Mouse (Mus musculus) Muller cell, postnatal 12 days (primary cell): ENCODE data around the gene Ddx54.
A peak's percentile ranks its signal among the peaks of the same experiment; 100 is the strongest.

Source experiments
- DNase-seq: peaks from one replicate; pipeline ENCODE4 v3.0.0-alpha.2; 2015; ENCODE audit errors: inconsistent ontology term

The Ddx54 gene

GRCm38 (mm10) chr5:120609246-120609775, 3.2 kb upstream of the Ddx54 start:
- DNase-seq, result no peak

DNA sequence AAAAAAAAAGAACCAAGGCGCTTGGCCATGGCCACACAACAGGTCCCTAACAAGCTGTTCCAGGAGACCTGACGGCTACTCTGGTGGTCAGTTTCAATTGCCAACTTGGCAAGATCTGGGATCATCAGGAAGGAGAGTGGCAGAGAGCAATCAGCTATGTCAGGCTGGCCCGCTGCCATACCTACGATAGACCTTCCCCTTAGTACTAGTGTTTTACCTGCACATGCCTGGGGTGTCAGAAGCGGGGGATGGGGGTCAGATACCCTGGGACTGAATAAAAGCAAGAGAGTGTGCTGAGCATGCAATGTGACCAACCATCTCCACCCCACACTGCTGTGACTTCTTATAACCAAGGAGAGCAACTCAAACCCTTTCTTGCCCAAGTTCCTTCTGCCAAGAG, 1.6 kb upstream of the Ddx54 start:
- no peak for DNase-seq

GRCm38 (mm10) chr5:120611416-120611815, 1.1 kb upstream of the Ddx54 start:
- no peak for DNase-seq

DNA sequence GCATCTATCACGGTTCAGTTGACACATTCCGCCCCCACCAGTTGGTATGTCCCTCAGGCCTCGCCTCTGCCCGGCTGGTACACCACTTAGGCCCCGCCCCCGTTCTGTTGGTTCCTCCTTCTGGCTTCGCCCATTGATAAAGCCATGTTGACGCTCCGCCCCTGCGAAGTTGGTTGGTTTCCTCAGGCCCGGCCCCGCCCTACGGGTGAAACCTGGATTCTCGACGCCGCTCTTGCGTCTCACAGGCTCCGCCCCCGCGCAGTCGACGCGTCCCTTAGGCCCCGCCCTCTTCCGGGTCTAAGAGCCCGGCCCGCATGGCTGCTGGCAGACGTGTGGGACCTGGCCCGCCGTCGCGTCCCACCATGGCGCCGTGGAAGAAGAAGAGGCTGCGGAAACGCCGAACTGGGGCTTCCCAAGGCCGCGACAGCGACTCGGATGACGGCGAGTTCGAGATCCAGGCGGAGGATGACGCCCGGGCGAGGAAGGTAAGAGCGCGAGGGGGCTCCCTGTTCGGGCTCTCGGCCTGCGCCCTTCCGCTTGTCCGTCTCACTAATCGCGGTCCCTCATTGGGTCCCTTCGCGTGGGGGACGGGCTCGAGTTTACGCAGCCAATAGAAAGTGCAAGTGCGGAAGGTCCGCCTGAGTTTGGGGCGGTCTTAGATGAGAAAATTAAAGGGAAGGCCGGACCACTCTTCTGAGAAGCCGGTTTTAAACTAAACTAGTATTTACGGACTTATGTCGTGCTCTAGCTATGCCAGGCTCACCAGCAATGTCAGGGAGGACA, 474 bp downstream of the Ddx54 start:
- peak; percentile 100 for DNase-seq

DNA sequence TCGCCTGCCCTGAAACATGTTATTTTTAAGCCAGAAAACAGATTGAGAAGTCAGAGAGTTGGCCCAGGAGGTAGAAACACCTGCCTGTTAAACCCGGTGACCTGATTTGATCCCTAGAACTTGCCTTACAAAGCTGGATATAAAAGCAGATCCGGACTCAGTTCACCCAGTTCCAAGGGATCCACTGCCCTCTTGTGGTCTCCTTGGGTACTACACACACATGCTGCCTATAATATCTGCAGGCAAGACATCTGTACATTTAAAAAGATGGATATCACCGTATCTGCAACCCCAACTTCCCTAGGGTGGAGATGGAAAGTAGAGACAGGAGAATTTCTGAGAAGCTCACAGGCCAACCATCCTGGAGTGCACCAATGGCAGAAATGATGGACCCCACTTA, 3.4 kb downstream of the Ddx54 start:
- no peak for DNase-seq

- no peak for DNase-seq
These were observed 6.2 kb downstream of the Ddx54 start for GRCm38 (mm10) chr5:120618778-120619177.

GRCm38 (mm10) chr5:120619201-120619600, 6.7 kb downstream of the Ddx54 start:
- no peak for DNase-seq

GRCm38 (mm10) chr5:120620375-120621077, 8.0 kb downstream of the Ddx54 start:
- DNase-seq, result peak; percentile 77

GRCm38 (mm10) chr5:120621078-120621765, 8.7 kb downstream of the Ddx54 start:
- no peak for DNase-seq

- no peak for DNase-seq
These were observed 9.3 kb downstream of the Ddx54 start for GRCm38 (mm10) chr5:120621846-120622197.

DNA sequence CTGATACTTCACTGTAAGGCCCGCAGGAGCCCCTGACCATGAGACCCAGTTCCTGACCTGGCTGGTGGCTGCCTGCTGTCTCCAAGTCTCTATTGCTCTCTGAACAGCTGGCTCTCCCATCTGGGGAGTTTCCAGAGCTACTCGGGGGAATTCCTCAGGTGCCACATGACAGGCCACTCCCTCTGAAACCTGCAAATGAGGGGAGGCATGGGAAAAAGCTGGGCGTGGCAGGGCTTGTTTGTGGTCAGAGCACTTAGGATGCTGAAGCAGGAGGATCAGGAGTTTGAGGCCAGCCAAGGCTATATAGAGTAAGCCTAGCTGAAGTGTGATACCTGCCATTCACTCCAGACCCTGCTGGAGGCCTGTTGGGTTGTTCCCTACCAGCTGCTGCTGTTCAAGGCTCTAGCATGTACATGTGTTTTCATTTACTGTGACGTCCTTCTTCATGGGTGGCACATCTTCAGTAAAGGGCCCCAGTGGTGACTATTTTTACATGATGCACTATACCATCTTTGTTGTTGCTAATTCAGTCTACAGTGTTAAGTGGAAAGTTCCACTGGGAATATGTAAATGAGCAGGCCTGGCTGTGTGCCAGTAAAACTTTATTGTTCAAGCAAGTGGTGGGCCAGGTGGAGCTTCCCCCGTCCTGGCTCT, 9.8 kb downstream of the Ddx54 start:
- no peak for DNase-seq

DNA sequence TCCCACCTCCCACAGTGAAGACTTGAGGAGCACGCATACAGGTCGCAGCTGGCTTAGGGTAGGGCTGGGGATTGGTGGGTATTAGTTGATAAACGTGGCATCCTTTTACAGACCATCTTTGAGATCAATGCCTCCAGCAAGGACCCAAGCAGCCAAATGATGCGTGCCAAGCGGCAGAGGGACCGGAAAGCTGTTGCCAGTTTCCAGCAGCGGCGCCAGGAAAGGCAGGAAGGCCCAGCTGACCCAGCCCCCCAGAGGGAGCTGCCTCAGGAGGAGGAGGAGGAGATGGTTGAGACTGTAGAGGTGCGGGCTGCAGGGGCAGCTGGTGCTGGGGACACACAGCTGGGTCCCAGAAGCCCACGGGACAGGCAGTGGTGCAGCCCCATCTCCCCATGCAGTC, 11.9 kb downstream of the Ddx54 start:
- DNase-seq, result no peak

- DNase-seq, result peak; percentile 45
These were observed 13.9 kb downstream of the Ddx54 start for GRCm38 (mm10) chr5:120626399-120626798.

DNA sequence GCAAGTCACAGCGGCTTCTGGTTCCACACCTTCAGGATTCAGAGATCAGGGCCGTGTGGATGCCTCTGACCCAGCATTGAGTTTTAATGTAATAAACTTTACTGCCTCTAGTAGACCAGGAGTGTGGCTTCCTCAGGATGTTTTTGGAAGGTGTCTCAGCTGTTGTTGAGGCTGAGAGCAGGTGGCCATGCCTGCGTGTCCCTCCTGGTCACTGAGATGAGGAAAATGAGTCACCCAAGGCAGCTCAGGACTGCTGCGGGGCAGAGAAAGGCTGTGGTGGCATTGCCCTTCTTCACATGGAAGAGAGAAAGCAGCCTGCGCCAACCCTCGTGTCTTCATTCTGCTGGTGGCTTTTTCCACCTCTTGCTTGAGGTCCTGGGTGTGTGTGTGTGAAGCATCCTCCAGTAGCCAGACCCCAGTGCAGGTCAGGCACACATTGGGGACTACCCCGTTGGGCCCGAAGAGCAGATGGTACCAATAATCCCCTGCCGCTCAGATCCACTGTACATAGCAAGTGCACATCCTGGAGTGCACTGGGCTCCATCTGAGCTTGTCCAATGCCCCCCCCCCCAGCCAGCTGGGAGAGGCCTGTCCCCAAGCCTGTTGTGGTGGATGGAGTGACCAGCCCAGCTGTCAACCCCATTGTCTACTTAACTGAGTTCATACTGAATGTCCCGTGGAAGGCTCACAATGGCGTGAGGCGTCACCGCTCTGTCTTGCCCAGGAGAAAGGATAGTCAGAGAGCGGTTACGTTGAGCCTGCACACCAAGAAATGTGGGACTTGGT, 15.2 kb downstream of the Ddx54 start:
- DNase-seq, result no peak

GRCm38 (mm10) chr5:120628624-120629023, 16.1 kb downstream of the Ddx54 start:
- DNase-seq, result no peak

DNA sequence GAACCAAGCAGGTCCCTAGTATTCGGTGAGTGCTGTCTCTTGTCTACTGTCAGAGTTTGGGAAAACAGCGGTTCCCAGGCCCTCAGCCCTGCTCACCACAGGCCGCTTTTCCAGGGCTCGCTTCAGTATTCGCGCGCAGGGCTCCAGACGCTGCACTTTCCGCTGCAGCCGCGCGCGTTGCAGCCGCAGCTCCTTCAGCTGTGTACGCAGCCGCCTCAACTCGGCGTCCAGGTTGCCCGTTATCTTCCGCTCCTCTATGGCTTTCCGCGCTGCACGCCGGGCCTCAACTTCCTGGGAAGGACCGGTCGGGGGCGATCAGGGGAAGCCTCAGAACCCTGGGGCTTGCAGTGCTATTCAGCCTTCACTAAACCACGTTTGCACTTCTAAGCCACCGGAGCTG, 18.6 kb downstream of the Ddx54 start:
- no peak for DNase-seq

GRCm38 (mm10) chr5:120631892-120632291, 19.4 kb downstream of the Ddx54 start:
- no peak for DNase-seq

- no peak for DNase-seq
These were observed 21.6 kb downstream of the Ddx54 start, which contains the start of gene Cfap73 for GRCm38 (mm10) chr5:120634131-120634530. TSS of gene Cfap73 (minus strand) at chr5:120634235.

DNA sequence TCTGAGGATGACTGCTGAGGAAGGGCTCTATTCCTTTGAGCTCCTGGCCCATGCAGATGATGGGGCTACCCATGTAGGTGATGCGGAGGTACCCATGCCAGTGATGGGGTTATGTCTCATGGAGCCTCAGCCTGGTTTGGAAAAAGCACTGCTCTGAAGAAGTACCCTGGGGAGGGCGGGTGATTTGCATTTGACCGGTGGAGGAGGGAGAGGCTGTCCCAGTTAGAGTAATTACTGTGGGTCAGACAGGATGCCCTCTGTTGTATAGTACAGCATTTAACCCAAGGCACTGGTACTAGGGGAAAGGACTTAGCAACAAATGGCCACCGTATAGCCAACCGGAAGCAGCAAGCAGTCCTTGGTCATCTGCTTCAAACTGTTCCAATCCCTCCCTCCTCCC, 22.3 kb downstream of the Ddx54 start:
- no peak for DNase-seq

DNA sequence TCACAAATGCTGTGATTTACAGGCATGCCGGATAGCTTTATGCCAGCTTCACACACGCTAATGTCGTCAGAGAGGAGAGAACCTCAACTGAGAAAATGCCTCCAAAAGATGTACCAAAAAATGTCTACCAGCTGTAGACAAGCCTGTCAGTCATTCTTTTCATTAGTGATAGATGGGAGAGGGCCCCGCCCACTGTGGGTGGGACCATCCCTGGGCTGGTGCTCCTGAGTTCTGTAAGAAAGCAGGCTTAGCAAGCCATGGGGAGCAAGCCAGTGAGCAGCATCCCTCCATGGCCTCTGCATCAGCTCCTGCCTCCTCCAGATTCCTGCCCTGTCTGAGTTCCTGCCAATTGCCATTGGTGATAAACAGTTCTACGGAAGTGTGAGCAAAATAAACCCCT, 23.1 kb downstream of the Ddx54 start:
- no peak for DNase-seq

- DNase-seq, result no peak
These were observed 27.6 kb downstream of the Ddx54 start for GRCm38 (mm10) chr5:120640094-120640493.
